Mouse (Mus musculus) midbrain, embryonic 15.5 days (tissue): ENCODE data around the gene Gtf3c6. TPM values are rescaled to one million over a fixed set of nuclear protein-coding genes. Genes with fewer than 3 reads are reported as not detected.
"Not testable (repeated sequence)": the region's sequence is repeated elsewhere in the genome, so short reads cannot be mapped to it uniquely, and the experiment has no call there.

Source experiments
- ATAC-seq: fragments of 200-750 bp; cut with Nextera tagmentation; replicated peaks from 2 replicates; pipeline ENCODE4 v1.8.0; 2017; ENCODE audit warnings: moderate TSS enrichment
- H3K27ac ChIP-seq: fragments of 300-500 bp; sonication (generic); 2 replicates; pipeline ENCODE4 v1.5.1; 2015; ENCODE audit warnings: mild to moderate bottlenecking, inconsistent platforms
- H3K27me3 ChIP-seq: fragments of 300-500 bp; sonication (generic); replicated peaks from 2 replicates; pipeline ENCODE4 v1.6.1; 2015; ENCODE audit warnings: inconsistent platforms
- H3K36me3 ChIP-seq: fragments of 300-500 bp; sonication (generic); replicated peaks from 2 replicates; pipeline ENCODE4 v1.6.1; 2015; ENCODE audit warnings: inconsistent platforms
- H3K4me1 ChIP-seq: fragments of 300-500 bp; sonication (generic); 2 replicates; pipeline ENCODE4 v1.6.1; 2015; ENCODE audit warnings: inconsistent platforms
- H3K4me2 ChIP-seq: fragments of 300-500 bp; sonication (generic); 2 replicates; pipeline ENCODE4 v1.6.1; 2015; ENCODE audit warnings: inconsistent platforms, mild to moderate bottlenecking, moderate library complexity
- H3K4me3 ChIP-seq: fragments of 300-500 bp; sonication (generic); 2 replicates; pipeline ENCODE4 v1.5.1; 2015; ENCODE audit warnings: mild to moderate bottlenecking, inconsistent platforms
- H3K9ac ChIP-seq: fragments of 300-500 bp; sonication (generic); 2 replicates; pipeline ENCODE4 v1.6.1; 2015; ENCODE audit warnings: mild to moderate bottlenecking, inconsistent platforms
- H3K9me3 ChIP-seq: fragments of 300-500 bp; sonication (generic); 2 replicates; pipeline ENCODE4 v1.6.1; 2016; ENCODE audit warnings: inconsistent platforms
- WGBS: fragments of 180-500 bp; shearing (Covaris S2); methylation state at CpG from one replicate; pipeline ENCODE4 v1.1.7; 2015; ENCODE audit warnings: mixed read lengths; 5-methylcytosine and 5-hydroxymethylcytosine counted together
- polyA plus RNA-seq: library from polyadenylated mRNA; unstranded; fragments of >200 nt; fragmentation: Nextera tagmentation; extraction: Ambion mirVana; gene quantifications from 2 replicates; pipeline ENCODE4 v1.2.1, GENCODE M21; 2015

The Gtf3c6 gene
- polyA plus RNA-seq, result 78.8 and 80.0 TPM in 2 replicates

- Histone ChIP-seq H3K4me3 (peak within 1 kb of the TSS; percentile 75), H3K4me1 (peaks cover 13% of the 10 kb centered on the region), H3K9me3 (no peaks in the 10 kb centered on the region), H3K27ac (peak within 1 kb of the TSS; percentile 94), H3K27me3 (no peaks in the 10 kb centered on the region), H3K36me3 (peaks cover 11% of the 10 kb centered on the region), H3K4me2 (peak within 1 kb of the TSS; percentile 53), H3K9ac (peak within 1 kb of the TSS; percentile 88)
- ATAC-seq, result peak; percentile 87
- WGBS, result under 1% methylated on average over 43 of the region's 43 CpGs
Measured at GRCm38 (mm10) chr10:40257414-40258255, at the start of gene Gtf3c6. Gene Gtf3c6, minus strand, starts transcription at chr10:40258108.

- H3K4me3 ChIP-seq, result no peak overlapping the region
- H3K4me2 ChIP-seq, result no peak overlapping the region
- no peak overlapping the region for H3K9ac ChIP-seq
- no peak for ATAC-seq
- no peaks in the 10 kb centered on the region; the same call in 1 of the 2 replicates for H3K4me1 ChIP-seq
- H3K36me3 ChIP-seq, result no peaks in the 10 kb centered on the region
- no peak overlapping the region for H3K27ac ChIP-seq
- no peaks in the 10 kb centered on the region for H3K9me3 ChIP-seq
- 94% methylated on average over 1 of the region's 1 CpGs for WGBS
- H3K27me3 ChIP-seq, result no peaks in the 10 kb centered on the region
Measured at GRCm38 (mm10) chr10:40305989-40306388, 48.1 kb upstream of the Gtf3c6 start.

GRCm38 (mm10) chr10:40302140-40302985 lies 44.5 kb upstream of the Gtf3c6 start, which contains the start of gene Amd1:
Gene Amd1, minus strand, starts transcription at chr10:40302186.
- H3K27ac ChIP-seq, result peak within 1 kb of the TSS; percentile 97
- no peaks in the 10 kb centered on the region for H3K27me3 ChIP-seq
- under 1% methylated on average over 55 of the region's 55 CpGs for WGBS
- peak within 1 kb of the TSS; percentile 96 for H3K4me3 ChIP-seq
- H3K4me2 ChIP-seq, result peak within 1 kb of the TSS; percentile 59
- peaks cover 16% of the 10 kb centered on the region for H3K4me1 ChIP-seq
- H3K36me3 ChIP-seq, result no peaks in the 10 kb centered on the region
- ATAC-seq, result peak; percentile 98
- peak within 1 kb of the TSS; percentile 81 for H3K9ac ChIP-seq
- H3K9me3 ChIP-seq, result no peaks in the 10 kb centered on the region

GRCm38 (mm10) chr10:40301181-40302075 lies 43.5 kb upstream of the Gtf3c6 start:
- Histone ChIP-seq H3K4me3 (peak overlapping the region; percentile 96), H3K4me1 (peaks cover 16% of the 10 kb centered on the region), H3K27ac (peak overlapping the region; percentile 89), H3K9ac (peak overlapping the region; percentile 81), H3K4me2 (peak overlapping the region; percentile 59)
- ATAC-seq, result peak; percentile 32
- not testable (repeated sequence) for H3K9me3 ChIP-seq, H3K36me3 ChIP-seq, H3K27me3 ChIP-seq
- under 1% methylated on average over 81 of the region's 91 CpGs for WGBS

- Histone ChIP-seq H3K4me3 (peak overlapping the region; percentile 96), H3K9ac (peak overlapping the region; percentile 81), H3K4me1 (peaks cover 16% of the 10 kb centered on the region), H3K9me3 (no peaks in the 10 kb centered on the region), H3K4me2 (peak overlapping the region; percentile 59), H3K27me3 (no peaks in the 10 kb centered on the region), H3K27ac (peak overlapping the region; percentile 89), H3K36me3 (no peaks in the 10 kb centered on the region)
- under 1% methylated on average over 36 of the region's 36 CpGs for WGBS
- ATAC-seq, result peak; percentile 67
Measured at GRCm38 (mm10) chr10:40300648-40301171, 42.8 kb upstream of the Gtf3c6 start.

- Histone ChIP-seq H3K4me3 (no peak overlapping the region), H3K4me2 (no peak overlapping the region), H3K9me3 (no peaks in the 10 kb centered on the region), H3K4me1 (0 out of 2 replicates have a peak, but pooled peaks cover 4% of the 10 kb centered on the region), H3K27me3 (no peaks in the 10 kb centered on the region), H3K36me3 (peaks cover 2% of the 10 kb centered on the region; the same call in 1 of the 2 replicates), H3K9ac (no peak overlapping the region), H3K27ac (no peak overlapping the region)
- WGBS, result 95% methylated on average over 6 of the region's 6 CpGs
- no peak for ATAC-seq
Measured at GRCm38 (mm10) chr10:40292640-40293039, 34.7 kb upstream of the Gtf3c6 start.

- H3K9ac ChIP-seq, result no peak overlapping the region
- H3K36me3 ChIP-seq, result peaks cover 2% of the 10 kb centered on the region; the same call in 1 of the 2 replicates
- no peak overlapping the region for H3K27ac ChIP-seq
- no peaks in the 10 kb centered on the region for H3K9me3 ChIP-seq
- no peak overlapping the region for H3K4me3 ChIP-seq
- no peak overlapping the region for H3K4me2 ChIP-seq
- H3K27me3 ChIP-seq, result no peaks in the 10 kb centered on the region
- ATAC-seq, result no peak
- WGBS, result 94% methylated on average over 1 of the region's 1 CpGs
- H3K4me1 ChIP-seq, result no peaks in the 10 kb centered on the region
Measured at GRCm38 (mm10) chr10:40286767-40287166, 28.9 kb upstream of the Gtf3c6 start.

GRCm38 (mm10) chr10:40285571-40285970 lies 27.7 kb upstream of the Gtf3c6 start:
- H3K9ac ChIP-seq, result no peak overlapping the region
- no peaks in the 10 kb centered on the region for H3K9me3 ChIP-seq
- WGBS, result 72% methylated on average over 1 of the region's 1 CpGs
- H3K4me3 ChIP-seq, result no peak overlapping the region
- H3K36me3 ChIP-seq, result peaks cover 2% of the 10 kb centered on the region; the same call in 1 of the 2 replicates
- H3K4me2 ChIP-seq, result no peak overlapping the region
- no peak overlapping the region for H3K27ac ChIP-seq
- no peaks in the 10 kb centered on the region for H3K27me3 ChIP-seq
- ATAC-seq, result no peak
- H3K4me1 ChIP-seq, result no peaks in the 10 kb centered on the region

- H3K4me2 ChIP-seq, result no peak overlapping the region
- H3K4me3 ChIP-seq, result no peak overlapping the region
- ATAC-seq, result no peak
- WGBS, result 93% methylated on average over 3 of the region's 3 CpGs
- H3K9ac ChIP-seq, result no peak overlapping the region
- H3K27ac ChIP-seq, result no peak overlapping the region
- H3K4me1 ChIP-seq, result no peaks in the 10 kb centered on the region
- H3K36me3 ChIP-seq, result no peaks in the 10 kb centered on the region; the same call in 1 of the 2 replicates
- no peaks in the 10 kb centered on the region for H3K9me3 ChIP-seq
- no peaks in the 10 kb centered on the region for H3K27me3 ChIP-seq
Measured at GRCm38 (mm10) chr10:40284997-40285396, 27.1 kb upstream of the Gtf3c6 start.

GRCm38 (mm10) chr10:40284179-40284831 lies 26.4 kb upstream of the Gtf3c6 start:
- Histone ChIP-seq H3K27ac (no peak overlapping the region), H3K9ac (no peak overlapping the region), H3K36me3 (no peaks in the 10 kb centered on the region; the same call in 1 of the 2 replicates), H3K9me3 (no peaks in the 10 kb centered on the region), H3K4me2 (no peak overlapping the region), H3K27me3 (no peaks in the 10 kb centered on the region), H3K4me3 (no peak overlapping the region), H3K4me1 (no peaks in the 10 kb centered on the region)
- peak; percentile 56 for ATAC-seq
- 75% methylated on average over 10 of the region's 10 CpGs for WGBS

- Histone ChIP-seq H3K4me1 (no peaks in the 10 kb centered on the region), H3K4me3 (no peak overlapping the region), H3K36me3 (no peaks in the 10 kb centered on the region; the same call in 1 of the 2 replicates), H3K9ac (no peak overlapping the region), H3K4me2 (no peak overlapping the region), H3K27ac (no peak overlapping the region), H3K9me3 (no peaks in the 10 kb centered on the region), H3K27me3 (no peaks in the 10 kb centered on the region)
- no peak for ATAC-seq
- WGBS, result 93% methylated on average over 9 of the region's 9 CpGs
Measured at GRCm38 (mm10) chr10:40283636-40284035, 25.7 kb upstream of the Gtf3c6 start.
